Mouse (Mus musculus) intestine, embryonic 16.5 days (tissue): ENCODE data around the gene Stk32b. TPM values are rescaled to one million over a fixed set of nuclear protein-coding genes. Genes with fewer than 3 reads are reported as not detected.

Experiments used
- ATAC-seq: fragments of 200-750 bp; cut with Nextera tagmentation; 2 replicates; pipeline ENCODE4 v1.8.0; 2017; ENCODE audit warnings: moderate TSS enrichment, moderate library complexity
- H3K27ac ChIP-seq: fragments of 300-500 bp; sonication (generic); 2 replicates; pipeline ENCODE4 v1.5.1; 2014; ENCODE audit warnings: mild to moderate bottlenecking, low read length
- H3K27me3 ChIP-seq: fragments of 300-500 bp; sonication (generic); replicated peaks from 2 replicates; pipeline ENCODE4 v1.6.1; 2014; ENCODE audit warnings: low read length, control low read depth, mixed read lengths; ENCODE audit not compliant: control insufficient read depth, insufficient read depth
- H3K36me3 ChIP-seq: fragments of 300-500 bp; sonication (generic); 2 replicates; pipeline ENCODE4 v1.6.1; 2014; ENCODE audit warnings: low read length, control low read depth; ENCODE audit not compliant: control insufficient read depth, insufficient read depth
- H3K4me1 ChIP-seq: fragments of 300-500 bp; sonication (generic); 2 replicates; pipeline ENCODE4 v1.6.1; 2014; ENCODE audit warnings: low read length, control low read depth, mixed read lengths; ENCODE audit not compliant: control insufficient read depth, insufficient read depth
- H3K4me2 ChIP-seq: fragments of 300-500 bp; sonication (generic); 2 replicates; pipeline ENCODE4 v1.6.1; 2014; ENCODE audit warnings: low read depth, low read length, control low read depth
- H3K4me3 ChIP-seq: fragments of 300-500 bp; sonication (generic); 2 replicates; pipeline ENCODE4 v1.5.1; 2014; ENCODE audit warnings: mild to moderate bottlenecking, low read length
- H3K9ac ChIP-seq: fragments of 300-500 bp; sonication (generic); 2 replicates; pipeline ENCODE4 v1.6.1; 2014; ENCODE audit warnings: low read depth, low read length
- H3K9me3 ChIP-seq: fragments of 300-500 bp; sonication (generic); 2 replicates; pipeline ENCODE4 v1.6.1; 2016; ENCODE audit warnings: low read length, control low read depth; ENCODE audit not compliant: control insufficient read depth
- WGBS: fragments of 180-500 bp; shearing (Covaris S2); extraction: QIAGEN DNeasy Blood & Tissue Kit; methylation state at CpG from one replicate; pipeline ENCODE4 v1.1.7; 2014; 5-methylcytosine and 5-hydroxymethylcytosine counted together
- polyA plus RNA-seq: library from polyadenylated mRNA; unstranded; fragments of >200 nt; fragmentation: Nextera tagmentation; extraction: Ambion mirVana; gene quantifications from 2 replicates; pipeline ENCODE4 v1.2.1, GENCODE M21; 2015

Gene Stk32b
- polyA plus RNA-seq, 1 experiment from 2014 or later: 0.37 TPM

DNA sequence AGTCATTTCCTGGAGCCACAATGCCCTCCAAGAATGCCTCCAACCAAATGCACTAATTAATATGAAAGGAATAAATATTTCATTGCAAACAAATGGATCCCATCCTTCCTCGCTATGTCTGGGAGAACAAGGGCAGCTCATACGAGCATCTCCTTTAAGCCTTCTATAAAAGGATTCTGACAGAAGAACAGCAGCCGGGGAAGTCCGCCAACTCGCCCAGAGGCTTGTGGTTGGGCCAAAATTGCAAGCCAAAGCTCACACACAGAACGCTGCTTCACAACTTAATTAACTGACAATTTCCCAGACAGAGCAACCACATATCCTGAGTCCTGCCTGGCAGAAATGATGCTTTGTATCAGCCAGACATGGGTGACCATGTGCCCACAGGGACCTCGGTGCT, 74.5 kb downstream of the Stk32b start:
- H3K4me1 ChIP-seq: no peaks in the 10 kb centered on the region
- H3K36me3 ChIP-seq: no peaks in the 10 kb centered on the region
- H3K9ac ChIP-seq: no peak overlapping the region
- no peak overlapping the region for H3K27ac ChIP-seq
- H3K9me3 ChIP-seq: no peaks in the 10 kb centered on the region
- no peak overlapping the region for H3K4me3 ChIP-seq
- no peaks in the 10 kb centered on the region for H3K27me3 ChIP-seq
- 80% methylated on average over 7 of the region's 7 CpGs for WGBS
- H3K4me2 ChIP-seq: no peak overlapping the region
- no peak for ATAC-seq

DNA sequence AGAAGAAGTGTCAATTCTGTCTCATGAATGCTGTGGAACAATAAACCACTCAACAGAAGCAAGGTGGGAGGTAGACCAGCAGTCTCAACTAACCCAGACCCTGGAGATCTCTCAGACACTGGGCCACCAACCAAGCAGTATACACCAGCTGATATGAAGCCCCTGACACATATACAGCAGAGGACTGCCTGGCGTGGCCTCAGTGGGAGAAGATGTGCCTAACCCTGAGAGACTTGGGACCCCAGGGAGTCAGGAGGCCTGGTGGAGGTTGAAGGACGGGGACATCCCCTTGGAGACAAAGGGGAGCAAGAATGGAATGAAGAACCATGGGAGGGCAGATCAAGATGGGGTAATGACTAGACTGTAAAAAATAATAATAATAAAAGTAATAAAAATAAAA, 82.2 kb downstream of the Stk32b start:
- no peaks in the 10 kb centered on the region for H3K9me3 ChIP-seq
- no peak overlapping the region for H3K4me3 ChIP-seq
- 76% methylated on average over 2 of the region's 2 CpGs for WGBS
- no peaks in the 10 kb centered on the region for H3K27me3 ChIP-seq
- ATAC-seq: no peak
- H3K36me3 ChIP-seq: no peaks in the 10 kb centered on the region
- no peaks in the 10 kb centered on the region for H3K4me1 ChIP-seq
- no peak overlapping the region for H3K9ac ChIP-seq
- H3K27ac ChIP-seq: no peak overlapping the region
- H3K4me2 ChIP-seq: no peak overlapping the region

DNA sequence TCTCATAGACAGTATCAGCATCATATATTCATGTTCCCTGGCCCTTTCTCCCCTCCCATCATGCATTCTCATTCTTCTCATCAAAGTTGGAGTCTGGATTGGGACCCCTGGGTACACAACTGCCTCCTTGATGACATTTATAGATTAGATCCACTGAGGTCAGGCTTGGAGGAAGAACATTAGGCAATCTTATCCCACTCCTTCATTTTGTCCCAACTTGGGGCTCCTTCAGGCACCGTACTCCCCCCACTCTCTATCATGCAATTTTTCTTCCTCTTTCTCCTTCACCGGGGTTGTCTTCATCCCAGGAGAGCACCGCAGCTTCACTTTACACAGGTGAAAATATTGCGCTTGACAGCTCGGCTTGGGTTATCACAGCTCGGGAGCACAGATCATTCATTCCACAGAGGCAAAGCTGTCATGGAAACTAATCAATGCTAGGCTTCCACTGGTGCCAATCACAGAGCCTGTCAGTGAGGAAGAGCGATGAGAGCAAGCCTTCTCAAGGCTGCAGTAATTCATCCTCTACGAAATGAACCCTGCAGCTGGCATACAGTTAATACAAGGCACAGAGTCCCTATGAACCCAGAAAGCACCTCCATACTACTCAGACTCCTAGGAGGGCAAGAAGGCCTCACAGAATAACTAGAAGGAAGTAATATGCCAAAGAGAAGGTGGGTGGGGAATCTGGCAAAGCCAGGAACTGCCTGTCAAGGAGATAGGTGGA, 89.4 kb downstream of the Stk32b start:
- 81% methylated on average over 8 of the region's 8 CpGs for WGBS
- H3K9me3 ChIP-seq: no peaks in the 10 kb centered on the region
- H3K4me2 ChIP-seq: no peak overlapping the region
- no peak for ATAC-seq
- H3K27me3 ChIP-seq: no peaks in the 10 kb centered on the region
- no peak overlapping the region for H3K4me3 ChIP-seq
- H3K4me1 ChIP-seq: no peaks in the 10 kb centered on the region
- H3K36me3 ChIP-seq: no peaks in the 10 kb centered on the region
- no peak overlapping the region for H3K9ac ChIP-seq
- no peak overlapping the region for H3K27ac ChIP-seq

DNA sequence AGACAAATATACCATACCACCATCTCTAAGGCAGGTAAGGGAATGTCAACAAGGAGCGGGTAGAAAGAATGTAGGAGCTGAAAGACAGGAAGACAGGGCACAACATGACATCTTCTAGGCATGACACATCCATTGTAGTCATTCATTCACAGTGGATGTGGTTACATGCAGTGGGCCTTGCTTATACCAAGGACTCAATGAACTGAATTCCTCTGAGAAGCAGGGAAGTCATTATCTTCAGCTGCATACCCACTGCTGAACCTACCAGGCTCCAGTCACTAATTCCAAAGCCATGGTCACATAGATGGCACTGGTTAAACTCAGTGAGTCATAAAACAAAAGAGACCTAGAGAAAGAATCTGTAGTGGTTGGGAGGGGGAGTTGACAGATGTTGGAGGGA, 105.1 kb downstream of the Stk32b start:
- H3K4me1 ChIP-seq: no peaks in the 10 kb centered on the region
- H3K9ac ChIP-seq: no peak overlapping the region
- H3K4me2 ChIP-seq: no peak overlapping the region
- no peaks in the 10 kb centered on the region for H3K27me3 ChIP-seq
- no peak for ATAC-seq
- no peaks in the 10 kb centered on the region for H3K36me3 ChIP-seq
- no peaks in the 10 kb centered on the region for H3K9me3 ChIP-seq
- H3K27ac ChIP-seq: no peak overlapping the region
- H3K4me3 ChIP-seq: no peak overlapping the region
- 58% methylated on average over 1 of the region's 1 CpGs for WGBS

DNA sequence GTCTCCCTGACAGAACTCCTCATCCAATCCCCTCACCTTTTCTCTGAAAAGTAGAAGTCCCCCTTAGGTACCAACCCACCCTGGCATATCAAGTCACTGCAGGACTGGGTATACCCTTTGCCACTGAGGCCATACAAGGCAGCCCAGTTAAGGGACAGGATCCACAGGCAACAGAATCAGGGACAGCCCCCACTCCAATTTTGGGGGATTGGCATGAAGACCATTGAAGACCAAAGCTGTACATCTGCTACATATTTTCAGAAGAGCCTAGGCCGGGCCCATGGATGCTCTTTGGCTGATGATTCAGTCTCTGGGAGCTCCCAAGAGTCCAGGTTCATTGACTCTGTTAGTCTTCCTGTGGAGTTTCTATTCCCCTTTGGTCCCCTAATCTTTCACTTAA, 117.4 kb downstream of the Stk32b start:
- 100% methylated on average over 1 of the region's 1 CpGs for WGBS
- H3K27me3 ChIP-seq: no peaks in the 10 kb centered on the region

DNA sequence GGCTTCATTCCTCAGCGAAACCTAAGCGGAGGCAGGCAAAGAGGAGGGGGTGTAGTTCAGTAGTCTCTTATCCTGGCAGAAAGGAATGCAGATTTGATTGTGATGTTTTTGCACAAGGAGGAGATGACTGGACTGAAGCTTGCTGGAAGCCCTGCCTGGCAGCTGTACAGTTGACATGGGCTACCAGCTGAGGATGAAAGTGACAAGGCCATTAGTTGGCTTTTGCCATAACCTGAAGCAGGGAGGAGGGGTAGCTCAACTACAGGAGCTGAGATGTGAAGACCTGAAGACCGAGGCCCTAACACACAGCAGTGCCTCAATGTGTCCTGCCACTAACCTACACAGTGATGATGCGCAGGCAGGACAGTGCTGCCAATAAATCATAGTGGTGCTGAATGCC, 118.7 kb downstream of the Stk32b start:
- H3K27ac ChIP-seq: no peak overlapping the region
- H3K4me2 ChIP-seq: no peak overlapping the region
- H3K9ac ChIP-seq: no peak overlapping the region
- WGBS: 90% methylated on average over 4 of the region's 4 CpGs
- H3K4me1 ChIP-seq: no peaks in the 10 kb centered on the region
- H3K27me3 ChIP-seq: no peaks in the 10 kb centered on the region
- H3K9me3 ChIP-seq: no peaks in the 10 kb centered on the region
- H3K4me3 ChIP-seq: no peak overlapping the region
- no peaks in the 10 kb centered on the region for H3K36me3 ChIP-seq
- no peak for ATAC-seq

More for the DNA sequence above, 117.4 kb downstream of the Stk32b start:
- Histone ChIP-seq H3K27ac (no peak overlapping the region), H3K9ac (no peak overlapping the region), H3K4me3 (no peak overlapping the region), H3K9me3 (no peaks in the 10 kb centered on the region), H3K4me2 (no peak overlapping the region), H3K4me1 (no peaks in the 10 kb centered on the region), H3K36me3 (no peaks in the 10 kb centered on the region)
- ATAC-seq: no peak

DNA sequence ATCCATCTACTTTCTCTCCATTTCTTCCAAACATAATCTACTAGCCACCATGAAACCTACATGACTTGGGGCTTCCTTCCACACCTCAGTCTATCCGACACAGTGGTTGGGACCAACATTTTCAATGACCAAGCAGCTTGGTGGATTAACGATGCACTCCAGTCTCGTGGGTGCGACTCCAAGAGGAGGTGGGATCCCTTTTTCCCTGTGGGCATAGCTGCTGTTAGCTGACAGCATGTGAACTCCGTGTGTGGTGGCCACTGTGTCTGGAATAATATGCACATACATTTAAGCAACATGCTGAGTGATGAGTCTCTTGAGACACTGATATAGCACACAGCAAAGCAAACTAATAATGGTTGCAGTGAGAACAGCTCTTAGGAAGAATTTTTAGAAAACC, 124.6 kb downstream of the Stk32b start:
- Histone ChIP-seq H3K4me2 (no peak overlapping the region), H3K9ac (no peak overlapping the region), H3K36me3 (no peaks in the 10 kb centered on the region), H3K9me3 (no peaks in the 10 kb centered on the region), H3K4me1 (no peaks in the 10 kb centered on the region), H3K4me3 (no peak overlapping the region), H3K27ac (no peak overlapping the region), H3K27me3 (no peaks in the 10 kb centered on the region)
- WGBS: 81% methylated on average over 5 of the region's 5 CpGs
- ATAC-seq: no peak

DNA sequence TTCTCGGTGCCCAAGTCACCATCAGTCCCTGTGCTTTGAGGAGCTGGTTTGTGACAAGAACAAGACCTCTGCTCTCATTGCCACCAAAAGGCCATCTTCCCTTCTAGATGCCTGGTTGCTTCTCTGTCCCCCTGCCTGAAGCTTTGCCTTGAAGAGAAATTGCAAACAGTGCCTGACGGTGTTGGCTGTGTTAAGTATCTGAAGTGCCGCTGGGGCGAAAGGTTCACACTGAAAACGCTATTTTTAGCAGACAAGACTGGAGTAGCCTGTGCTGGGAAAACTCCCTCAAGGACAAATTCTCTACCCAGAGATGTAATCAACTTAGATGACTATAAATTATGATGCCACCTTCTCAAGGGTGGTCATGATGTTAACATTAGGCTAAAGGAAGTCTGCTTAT, 129.1 kb downstream of the Stk32b start:
- no peak overlapping the region for H3K27ac ChIP-seq
- H3K36me3 ChIP-seq: no peaks in the 10 kb centered on the region
- ATAC-seq: no peak
- no peaks in the 10 kb centered on the region for H3K9me3 ChIP-seq
- H3K4me3 ChIP-seq: no peak overlapping the region
- no peak overlapping the region for H3K9ac ChIP-seq
- H3K27me3 ChIP-seq: no peaks in the 10 kb centered on the region
- no peaks in the 10 kb centered on the region for H3K4me1 ChIP-seq
- 60% methylated on average over 5 of the region's 5 CpGs for WGBS
- no peak overlapping the region for H3K4me2 ChIP-seq

DNA sequence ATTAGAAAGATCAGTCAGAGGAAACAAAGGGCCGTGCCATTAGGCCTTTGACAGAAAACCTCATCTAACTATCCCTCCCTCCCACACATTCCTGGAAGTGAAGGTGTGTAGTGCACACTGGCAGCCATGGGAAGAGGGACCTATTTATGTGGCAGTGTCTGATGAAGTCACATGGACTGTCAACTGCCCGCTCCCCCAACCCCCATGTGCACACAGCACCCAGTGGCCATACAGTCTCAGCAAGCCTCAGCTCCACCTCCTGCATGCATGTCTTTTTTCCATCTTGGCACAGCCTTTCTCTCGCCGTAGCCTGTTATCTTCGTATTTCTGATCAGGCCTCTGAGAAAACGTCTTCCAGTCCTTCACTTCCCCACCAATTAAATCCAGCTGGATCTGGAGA, 130.9 kb downstream of the Stk32b start:
- Histone ChIP-seq H3K4me2 (no peak overlapping the region), H3K36me3 (no peaks in the 10 kb centered on the region), H3K27me3 (no peaks in the 10 kb centered on the region), H3K4me1 (no peaks in the 10 kb centered on the region), H3K9me3 (no peaks in the 10 kb centered on the region), H3K27ac (no peak overlapping the region), H3K4me3 (no peak overlapping the region), H3K9ac (no peak overlapping the region)
- ATAC-seq: no peak
- WGBS: 77% methylated on average over 6 of the region's 6 CpGs

DNA sequence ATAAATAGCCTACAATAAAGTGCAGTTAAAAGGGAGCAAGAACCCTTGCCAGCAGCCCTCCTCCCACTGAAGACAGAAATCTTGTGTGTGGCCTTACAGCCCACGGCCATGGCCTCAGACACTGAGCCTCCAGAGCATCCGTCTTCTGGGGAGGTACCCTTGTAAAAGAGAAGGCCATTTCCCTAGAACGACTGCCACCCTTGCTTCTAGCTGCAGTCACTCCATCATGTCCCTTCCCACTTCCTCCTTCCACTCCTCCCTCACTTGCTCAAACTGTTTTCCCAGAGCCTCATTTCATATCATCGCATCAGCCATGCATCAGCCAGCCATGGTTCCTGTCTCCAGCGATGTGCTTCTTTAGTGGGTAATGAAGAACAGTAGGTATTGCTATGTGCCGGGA, 141.5 kb downstream of the Stk32b start:
- Histone ChIP-seq H3K27me3 (no peaks in the 10 kb centered on the region), H3K27ac (no peak overlapping the region), H3K9me3 (no peaks in the 10 kb centered on the region), H3K4me1 (no peaks in the 10 kb centered on the region), H3K9ac (no peak overlapping the region), H3K4me3 (no peak overlapping the region), H3K4me2 (no peak overlapping the region), H3K36me3 (no peaks in the 10 kb centered on the region)
- no peak for ATAC-seq
- 58% methylated on average over 6 of the region's 6 CpGs for WGBS
